Mouse (Mus musculus) midbrain, embryonic 13.5 days (tissue): Measurements from ENCODE around the gene Cd151. TPM values are rescaled to one million over a fixed set of nuclear protein-coding genes. Genes with fewer than 3 reads are reported as not detected.

Source experiments
- ATAC-seq: fragments of 200-750 bp; cut with Nextera tagmentation; 2 replicates; pipeline ENCODE4 v1.8.0; 2017; ENCODE audit warnings: mild to moderate bottlenecking, moderate TSS enrichment, moderate library complexity
- H3K27ac ChIP-seq: fragments of 300-500 bp; sonication (generic); 2 replicates; pipeline ENCODE4 v1.5.1; 2015; ENCODE audit warnings: inconsistent platforms, mild to moderate bottlenecking, moderate library complexity
- H3K27me3 ChIP-seq: fragments of 300-500 bp; sonication (generic); 2 replicates; pipeline ENCODE4 v1.6.1; 2015; ENCODE audit warnings: mild to moderate bottlenecking, inconsistent platforms
- H3K36me3 ChIP-seq: fragments of 300-500 bp; sonication (generic); 2 replicates; pipeline ENCODE4 v1.6.1; 2015; ENCODE audit warnings: mild to moderate bottlenecking, inconsistent platforms
- H3K4me1 ChIP-seq: fragments of 300-500 bp; sonication (generic); replicated peaks from 2 replicates; pipeline ENCODE4 v1.6.1; 2015; ENCODE audit warnings: inconsistent platforms
- H3K4me2 ChIP-seq: fragments of 300-500 bp; sonication (generic); replicated peaks from 2 replicates; pipeline ENCODE4 v1.6.1; 2015; ENCODE audit warnings: moderate library complexity, mild to moderate bottlenecking, inconsistent platforms
- H3K4me3 ChIP-seq: fragments of 300-500 bp; sonication (generic); replicated peaks from 2 replicates; pipeline ENCODE4 v1.5.1; 2015; ENCODE audit warnings: mild to moderate bottlenecking, inconsistent platforms
- H3K9ac ChIP-seq: fragments of 300-500 bp; sonication (generic); replicated peaks from 2 replicates; pipeline ENCODE4 v1.6.1; 2015; ENCODE audit warnings: mild to moderate bottlenecking, inconsistent platforms
- H3K9me3 ChIP-seq: fragments of 300-500 bp; sonication (generic); 2 replicates; pipeline ENCODE4 v1.6.1; 2016; ENCODE audit warnings: mild to moderate bottlenecking, inconsistent platforms
- WGBS: fragments of 180-500 bp; shearing (Covaris S2); methylation state at CpG from one replicate; pipeline ENCODE4 v1.1.7; 2015; 5-methylcytosine and 5-hydroxymethylcytosine counted together
- polyA plus RNA-seq: library from polyadenylated mRNA; unstranded; fragments of >200 nt; fragmentation: Nextera tagmentation; extraction: Ambion mirVana; gene quantifications from 2 replicates; pipeline ENCODE4 v1.2.1, GENCODE M21; 2015

The Cd151 gene
- polyA plus RNA-seq, 1 experiment from 2014 or later = 19.9 TPM

GRCm38 (mm10) chr7:141431434-141432185, 35.6 kb upstream of the Cd151 start:
- H3K4me2 ChIP-seq = no peak overlapping the region
- H3K27ac ChIP-seq = no peak overlapping the region
- no peaks in the 10 kb centered on the region for H3K27me3 ChIP-seq
- ATAC-seq = no peak
- peaks cover 47% of the 10 kb centered on the region for H3K36me3 ChIP-seq
- peaks cover 68% of the 10 kb centered on the region for H3K4me1 ChIP-seq
- no peaks in the 10 kb centered on the region for H3K9me3 ChIP-seq
- no peak overlapping the region for H3K9ac ChIP-seq
- H3K4me3 ChIP-seq = no peak overlapping the region
- WGBS = 94% methylated on average over 19 of the region's 19 CpGs

GRCm38 (mm10) chr7:141432186-141432611, 35.0 kb upstream of the Cd151 start:
- no peak overlapping the region for H3K4me2 ChIP-seq
- H3K9me3 ChIP-seq = no peaks in the 10 kb centered on the region
- no peak overlapping the region for H3K27ac ChIP-seq
- 0 out of 2 replicates have a peak overlapping the region, but pooled peaks have one; percentile 83 for H3K9ac ChIP-seq
- peaks cover 41% of the 10 kb centered on the region for H3K36me3 ChIP-seq
- H3K4me1 ChIP-seq = peaks cover 73% of the 10 kb centered on the region
- no peak for ATAC-seq
- H3K4me3 ChIP-seq = no peak overlapping the region
- H3K27me3 ChIP-seq = no peaks in the 10 kb centered on the region
- 93% methylated on average over 8 of the region's 8 CpGs for WGBS

- H3K27ac ChIP-seq = no peak overlapping the region
- peak overlapping the region; percentile 93 for H3K4me2 ChIP-seq
- ATAC-seq = no peak
- WGBS = 91% methylated on average over 6 of the region's 6 CpGs
- H3K36me3 ChIP-seq = peaks cover 37% of the 10 kb centered on the region
- H3K4me1 ChIP-seq = peaks cover 77% of the 10 kb centered on the region
- H3K9me3 ChIP-seq = no peaks in the 10 kb centered on the region
- H3K9ac ChIP-seq = peak overlapping the region; percentile 83
- peak overlapping the region; percentile 64 for H3K4me3 ChIP-seq
- H3K27me3 ChIP-seq = no peaks in the 10 kb centered on the region
These were observed 34.3 kb upstream of the Cd151 start for GRCm38 (mm10) chr7:141432741-141433516.

GRCm38 (mm10) chr7:141433517-141434400, 33.4 kb upstream of the Cd151 start:
- peak overlapping the region; percentile 83 for H3K9ac ChIP-seq
- H3K4me1 ChIP-seq = peaks cover 73% of the 10 kb centered on the region
- no peak for ATAC-seq

DNA sequence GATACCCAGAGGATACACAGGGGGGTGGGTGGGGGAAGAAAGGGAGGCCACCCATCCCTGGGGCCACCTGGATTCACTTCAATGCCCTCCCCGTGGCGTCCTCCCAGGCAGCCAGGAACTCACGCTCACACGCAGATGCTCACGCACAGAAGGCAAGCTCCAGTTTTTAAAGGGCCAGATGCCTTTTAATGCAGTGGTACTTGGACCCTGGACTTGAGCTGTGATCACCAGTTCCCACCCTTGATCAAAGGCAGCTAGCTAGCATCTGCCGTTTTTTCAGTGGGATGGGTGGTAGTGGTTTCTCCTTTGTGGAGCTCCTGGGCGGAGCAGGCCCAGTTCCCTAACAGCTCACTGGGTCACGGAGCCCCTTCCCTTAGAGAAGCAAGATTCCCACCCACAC, 32.7 kb upstream of the Cd151 start:
- peak overlapping the region; percentile 64 for H3K4me3 ChIP-seq
- peak overlapping the region; percentile 87 for H3K27ac ChIP-seq
- H3K9me3 ChIP-seq = no peaks in the 10 kb centered on the region
- peaks cover 66% of the 10 kb centered on the region for H3K4me1 ChIP-seq
- H3K9ac ChIP-seq = peak overlapping the region; percentile 83
- no peaks in the 10 kb centered on the region for H3K27me3 ChIP-seq
- ATAC-seq = peak; percentile 10; the same call in 1 of the 2 replicates
- peaks cover 49% of the 10 kb centered on the region for H3K36me3 ChIP-seq
- H3K4me2 ChIP-seq = peak overlapping the region; percentile 93
- WGBS = 10% methylated on average over 8 of the region's 8 CpGs

More at GRCm38 (mm10) chr7:141433517-141434400, 33.4 kb upstream of the Cd151 start:
- Histone ChIP-seq H3K36me3 (peaks cover 43% of the 10 kb centered on the region), H3K27ac (peak overlapping the region; percentile 87), H3K4me3 (peak overlapping the region; percentile 64), H3K27me3 (no peaks in the 10 kb centered on the region), H3K9me3 (no peaks in the 10 kb centered on the region), H3K4me2 (peak overlapping the region; percentile 93)
- WGBS = 68% methylated on average over 15 of the region's 15 CpGs

DNA sequence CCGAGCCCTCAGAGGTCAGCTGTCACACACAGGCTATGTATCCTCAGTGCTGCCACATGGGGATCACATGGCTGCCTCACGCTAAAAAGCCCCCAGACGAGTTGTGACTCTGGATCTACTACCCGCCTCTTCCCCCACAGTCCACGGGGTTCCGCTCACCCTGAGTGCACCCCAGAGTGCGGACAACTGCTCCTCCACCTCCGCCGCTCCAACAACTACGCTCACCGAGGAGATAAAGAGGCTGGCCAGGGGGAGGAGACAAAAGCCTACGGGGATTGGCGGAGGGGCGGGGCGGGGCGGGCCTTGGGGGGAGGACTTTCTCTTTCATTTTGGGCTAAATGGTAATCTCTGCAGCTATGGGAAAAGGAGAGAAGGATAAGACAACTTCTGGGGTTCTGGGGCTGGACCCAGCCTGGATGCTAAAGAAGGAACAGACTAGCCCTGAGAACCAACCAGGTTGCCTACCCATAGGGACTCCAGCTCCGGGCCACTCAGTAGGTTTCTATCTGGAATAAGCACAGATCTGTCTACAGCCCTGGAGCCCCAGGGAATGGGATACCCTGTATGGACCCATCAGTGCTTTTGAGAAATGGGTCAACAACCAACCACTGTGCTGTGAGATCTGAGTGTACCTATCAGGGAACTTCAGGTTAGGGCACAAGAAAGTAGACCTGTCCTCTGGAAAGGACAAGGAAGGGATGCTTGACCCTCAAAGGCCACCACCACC, 31.9 kb upstream of the Cd151 start:
- Histone ChIP-seq H3K36me3 (peaks cover 46% of the 10 kb centered on the region), H3K4me3 (peak overlapping the region; percentile 64), H3K9ac (peak overlapping the region; percentile 83), H3K27me3 (no peaks in the 10 kb centered on the region), H3K9me3 (no peaks in the 10 kb centered on the region), H3K4me2 (peak overlapping the region; percentile 93), H3K4me1 (peaks cover 58% of the 10 kb centered on the region), H3K27ac (peak overlapping the region; percentile 87)
- WGBS = 5% methylated on average over 17 of the region's 17 CpGs
- peak; percentile 10; the same call in 1 of the 2 replicates for ATAC-seq

GRCm38 (mm10) chr7:141435856-141436522, 31.2 kb upstream of the Cd151 start:
- H3K27me3 ChIP-seq = no peaks in the 10 kb centered on the region
- peaks cover 39% of the 10 kb centered on the region for H3K36me3 ChIP-seq
- H3K9ac ChIP-seq = no peak overlapping the region
- peaks cover 61% of the 10 kb centered on the region for H3K4me1 ChIP-seq
- peak overlapping the region; percentile 93 for H3K4me2 ChIP-seq
- H3K27ac ChIP-seq = peak overlapping the region; percentile 87
- H3K4me3 ChIP-seq = peak overlapping the region; percentile 64
- H3K9me3 ChIP-seq = no peaks in the 10 kb centered on the region
- 71% methylated on average over 9 of the region's 9 CpGs for WGBS
- no peak for ATAC-seq

GRCm38 (mm10) chr7:141436523-141436892, 30.7 kb upstream of the Cd151 start:
- peak overlapping the region; percentile 87 for H3K9ac ChIP-seq
- H3K9me3 ChIP-seq = no peaks in the 10 kb centered on the region
- H3K27ac ChIP-seq = peak overlapping the region; percentile 76; the same call in 1 of the 2 replicates
- H3K4me2 ChIP-seq = peak overlapping the region; percentile 93
- peak overlapping the region; percentile 62 for H3K4me3 ChIP-seq
- H3K36me3 ChIP-seq = peaks cover 34% of the 10 kb centered on the region
- 49% methylated on average over 2 of the region's 2 CpGs for WGBS
- H3K27me3 ChIP-seq = no peaks in the 10 kb centered on the region
- peaks cover 61% of the 10 kb centered on the region for H3K4me1 ChIP-seq
- ATAC-seq = no peak

- ATAC-seq = peak; percentile 75
- H3K4me2 ChIP-seq = peak within 1 kb of the TSS; percentile 93
- 5% methylated on average over 53 of the region's 53 CpGs for WGBS
These were observed 29.7 kb upstream of the Cd151 start, which contains the start of gene Slc25a22 for GRCm38 (mm10) chr7:141437178-141438120. Gene Slc25a22 (minus strand): TSS chr7:141437892.

More at GRCm38 (mm10) chr7:141437178-141438120, 29.7 kb upstream of the Cd151 start, which contains the start of gene Slc25a22:
- no peaks in the 10 kb centered on the region for H3K27me3 ChIP-seq
- H3K9ac ChIP-seq = peak within 1 kb of the TSS; percentile 87
- H3K9me3 ChIP-seq = no peaks in the 10 kb centered on the region
- peak within 1 kb of the TSS; percentile 62 for H3K4me3 ChIP-seq
- peaks cover 64% of the 10 kb centered on the region for H3K4me1 ChIP-seq
- H3K27ac ChIP-seq = peak within 1 kb of the TSS; percentile 76
- H3K36me3 ChIP-seq = peaks cover 25% of the 10 kb centered on the region
